Mouse (Mus musculus) neural tube, embryonic 11.5 days (tissue): ENCODE results near the gene Slc22a5. TPM values are rescaled to one million over a fixed set of nuclear protein-coding genes. Genes with fewer than 3 reads are reported as not detected.

Experiments used
- ATAC-seq: fragments of 200-750 bp; cut with Nextera tagmentation; 2 replicates; pipeline ENCODE4 v1.8.0; 2017; ENCODE audit warnings: moderate number of reproducible peaks, mild to moderate bottlenecking, moderate TSS enrichment, moderate library complexity; ENCODE audit not compliant: insufficient read depth, low FRiP score, low TSS enrichment
- DNase-seq: peaks from one replicate; pipeline ENCODE4 v3.0.0-alpha.2; 2015; ENCODE audit warnings: low spot score
- H3K27ac ChIP-seq: fragments of 300-500 bp; sonication (generic); 2 replicates; pipeline ENCODE4 v1.5.1; 2014; ENCODE audit warnings: low read depth, mild to moderate bottlenecking, low read length
- H3K27me3 ChIP-seq: fragments of 300-500 bp; sonication (generic); 2 replicates; pipeline ENCODE4 v1.6.1; 2014; ENCODE audit warnings: mild to moderate bottlenecking, low read length, mixed read lengths; ENCODE audit not compliant: control insufficient read depth, insufficient read depth
- H3K36me3 ChIP-seq: fragments of 300-500 bp; sonication (generic); 2 replicates; pipeline ENCODE4 v1.6.1; 2014; ENCODE audit warnings: mild to moderate bottlenecking, low read length, moderate library complexity, mixed read lengths; ENCODE audit not compliant: control insufficient read depth, insufficient read depth
- H3K4me1 ChIP-seq: fragments of 300-500 bp; sonication (generic); 2 replicates; pipeline ENCODE4 v1.6.1; 2014; ENCODE audit warnings: low read length, mixed read lengths; ENCODE audit not compliant: control insufficient read depth, insufficient read depth
- H3K4me2 ChIP-seq: fragments of 300-500 bp; sonication (generic); 2 replicates; pipeline ENCODE4 v1.6.1; 2014; ENCODE audit warnings: low read depth, mild to moderate bottlenecking, moderate library complexity
- H3K4me3 ChIP-seq: fragments of 300-500 bp; sonication (generic); 2 replicates; pipeline ENCODE4 v1.5.1; 2014; ENCODE audit warnings: low read depth, low read length
- H3K9ac ChIP-seq: fragments of 300-500 bp; sonication (generic); 2 replicates; pipeline ENCODE4 v1.6.1; 2014; ENCODE audit warnings: mild to moderate bottlenecking, low read length
- H3K9me3 ChIP-seq: fragments of 300-500 bp; sonication (generic); 2 replicates; pipeline ENCODE4 v1.6.1; 2016; ENCODE audit warnings: low read length; ENCODE audit not compliant: control insufficient read depth
- WGBS: fragments of 180-500 bp; shearing (Covaris S2); extraction: QIAGEN DNeasy Blood & Tissue Kit; methylation state at CpG from one replicate; pipeline ENCODE4 v1.1.7; 2014; 5-methylcytosine and 5-hydroxymethylcytosine counted together
- polyA plus RNA-seq: library from polyadenylated mRNA; unstranded; fragments of >200 nt; fragmentation: Nextera tagmentation; extraction: Ambion mirVana; gene quantifications from 2 replicates; pipeline ENCODE4 v1.2.1, GENCODE M21; 2014

The Slc22a5 gene
- polyA plus RNA-seq, 1 experiment from 2014 or later = 7.8 TPM

DNA sequence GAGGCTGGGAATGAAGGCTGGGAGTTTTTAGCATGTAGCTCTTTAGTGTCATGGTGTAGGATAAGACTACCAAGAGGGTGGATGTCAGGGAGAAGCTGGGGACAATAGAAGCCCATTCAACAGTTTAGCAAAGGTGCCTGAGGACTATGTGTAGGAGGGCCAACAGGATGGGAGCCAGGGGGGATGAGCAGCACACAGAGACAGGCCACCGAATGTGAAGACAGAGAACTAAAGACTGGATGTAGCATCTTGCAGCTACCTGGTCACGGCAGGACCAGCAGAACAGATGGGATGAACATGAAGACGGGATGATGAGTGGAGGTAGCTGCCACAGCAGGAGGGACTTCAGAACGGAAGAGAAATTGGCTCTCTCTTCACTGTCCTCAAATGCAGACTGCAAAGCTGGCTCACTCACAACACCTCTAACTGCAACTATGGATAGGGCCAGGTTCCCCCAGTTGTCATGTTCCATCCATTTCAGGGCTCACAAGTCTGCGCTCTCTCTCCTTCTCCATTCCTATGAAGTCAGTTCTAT is 74.6 kb downstream of the Slc22a5 start:
- H3K9ac ChIP-seq = no peak overlapping the region
- H3K4me1 ChIP-seq = no peaks in the 10 kb centered on the region
- no peaks in the 10 kb centered on the region for H3K9me3 ChIP-seq
- H3K4me2 ChIP-seq = no peak overlapping the region
- no peak for DNase-seq
- no peak overlapping the region for H3K4me3 ChIP-seq
- H3K27ac ChIP-seq = no peak overlapping the region
- ATAC-seq = no peak
- H3K36me3 ChIP-seq = no peaks in the 10 kb centered on the region
- 93% methylated on average over 5 of the region's 5 CpGs for WGBS
- H3K27me3 ChIP-seq = no peaks in the 10 kb centered on the region

DNA sequence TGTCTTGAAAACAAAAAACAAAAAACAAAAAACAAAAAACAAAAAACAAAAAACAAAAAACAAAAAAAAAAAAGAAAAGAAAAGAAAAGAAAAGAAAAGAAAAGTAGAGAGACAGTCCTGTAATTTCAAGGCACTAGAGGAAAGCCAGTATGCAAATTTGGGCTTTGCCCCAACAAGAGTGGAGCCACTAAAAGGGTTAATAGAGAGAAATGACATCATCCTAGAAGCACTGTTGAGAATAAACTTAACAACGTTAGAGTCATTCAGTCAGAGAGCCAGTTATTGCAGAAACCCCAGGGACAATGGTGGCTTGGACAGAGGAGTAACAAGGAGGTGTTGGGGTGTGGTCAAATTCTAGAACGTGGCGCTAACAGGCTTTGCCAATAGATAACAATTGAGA is 76.7 kb downstream of the Slc22a5 start:
- WGBS = 67% methylated on average over 3 of the region's 3 CpGs
- H3K9ac ChIP-seq = no peak overlapping the region
- no peaks in the 10 kb centered on the region for H3K27me3 ChIP-seq
- H3K9me3 ChIP-seq = no peaks in the 10 kb centered on the region
- DNase-seq = no peak
- no peaks in the 10 kb centered on the region for H3K4me1 ChIP-seq
- no peaks in the 10 kb centered on the region for H3K36me3 ChIP-seq
- no peak overlapping the region for H3K4me2 ChIP-seq
- H3K27ac ChIP-seq = no peak overlapping the region
- no peak overlapping the region for H3K4me3 ChIP-seq
- ATAC-seq = no peak

Other genes with a start within 250 kb of the Slc22a5 start
- gene Rad50, start 184.3 kb downstream of the Slc22a5 start, polyA plus RNA-seq = 17.3 and 18.5 TPM in 2 replicates
- not detected in 2 replicates for gene Il5, start 170.9 kb downstream of the Slc22a5 start, polyA plus RNA-seq
- gene Irf1, start 121.6 kb downstream of the Slc22a5 start, polyA plus RNA-seq = 4.0 and 4.3 TPM in 2 replicates
- gene Gm17334, start 118.5 kb downstream of the Slc22a5 start, polyA plus RNA-seq = not detected in 2 replicates
- not detected in 2 replicates for gene Gm12216, start 32.4 kb downstream of the Slc22a5 start, polyA plus RNA-seq
- gene Slc22a21, start 88.7 kb upstream of the Slc22a5 start, polyA plus RNA-seq = 1.6 and 2.9 TPM in 2 replicates
- gene Slc22a4, start 136.4 kb upstream of the Slc22a5 start, polyA plus RNA-seq = 0.72 and 1.2 TPM in 2 replicates
- gene Pdlim4, start 177.4 kb upstream of the Slc22a5 start, polyA plus RNA-seq = 59.7 and 65.1 TPM in 2 replicates
- 18.4 TPM in 2 replicates for gene P4ha2, start 208.4 kb upstream of the Slc22a5 start, polyA plus RNA-seq